Mouse (Mus musculus): ENCODE measurements around the gene Dgkh. TPM values are rescaled to one million over a fixed set of nuclear protein-coding genes. Genes with fewer than 3 reads are reported as not detected.
"Not testable (repeated sequence)": the region's sequence is repeated elsewhere in the genome, so short reads cannot be mapped to it uniquely, and the experiment has no call there.

The Dgkh gene
- total and polyA plus RNA-seq, 2 experiments from 2014 or later = 2.7 to 16.2 TPM

DNA sequence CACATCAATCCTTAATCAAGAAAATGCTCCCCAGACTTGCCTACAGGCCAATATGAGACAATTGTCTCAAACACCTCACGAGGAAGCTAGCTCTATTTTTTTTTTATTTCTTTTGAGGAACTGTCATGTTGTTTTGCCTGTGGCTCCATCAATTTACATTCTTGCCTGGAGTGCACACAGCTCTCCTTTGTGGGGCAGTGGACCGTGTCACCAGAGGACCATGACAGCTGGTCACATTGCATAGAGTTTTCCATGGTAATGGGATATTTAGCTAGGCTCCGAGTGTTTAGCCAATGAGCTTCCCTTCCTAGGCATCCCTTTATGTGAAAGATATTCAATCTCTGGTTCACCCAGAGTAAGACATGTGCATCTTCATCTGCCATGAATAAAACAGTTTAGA is 26.9 kb upstream of the Dgkh start:
- H3K27ac ChIP-seq (ENCODE audit: low read depth, low read length) = no peak overlapping the region
- no peak overlapping the region for H3K4me3 ChIP-seq (ENCODE audit: low read depth, low read length)
- no peak overlapping the region for H3K4me2 ChIP-seq (ENCODE audit: low read depth)
- no peak overlapping the region for H3K9ac ChIP-seq
- no peaks in the 10 kb centered on the region for H3K27me3 ChIP-seq (ENCODE audit: insufficient read depth, low read length)
- no peak for TF ChIP-seq CTCF (IDR thresholded peaks at IDR 0.05; ENCODE audit: low read depth)
- H3K4me1 ChIP-seq (ENCODE audit: insufficient read depth) = no peaks in the 10 kb centered on the region
- H3K36me3 ChIP-seq (ENCODE audit: insufficient read depth) = no peaks in the 10 kb centered on the region
- DNase-seq = no peak
- no peaks in the 10 kb centered on the region for H3K9me3 ChIP-seq (ENCODE audit: low read length)
- 21% methylated on average over 3 of the region's 3 CpGs for WGBS
- ATAC-seq = no peak

DNA sequence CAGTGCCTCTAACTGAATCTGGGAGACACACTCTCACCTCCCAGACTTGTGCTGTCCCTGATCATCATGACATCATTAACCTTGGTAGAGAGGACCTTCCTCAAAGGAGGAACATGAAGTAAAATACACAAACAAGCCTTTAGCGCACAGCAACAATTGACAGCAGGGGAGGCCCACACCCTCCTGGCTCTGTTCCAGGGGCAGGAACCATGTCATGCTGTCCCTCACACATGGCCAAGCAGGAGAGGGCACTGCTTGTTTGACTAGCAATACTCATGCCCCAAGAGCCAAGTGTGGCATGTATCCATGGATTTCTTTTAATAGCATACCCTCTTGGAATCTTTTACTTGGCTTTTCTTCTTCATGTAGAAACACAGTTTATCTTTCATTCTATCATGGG is 22.7 kb upstream of the Dgkh start:
- no peak for ATAC-seq
- Histone ChIP-seq H3K4me1 (ENCODE audit: insufficient read depth) (no peaks in the 10 kb centered on the region), H3K4me2 (ENCODE audit: low read depth) (no peak overlapping the region), H3K9me3 (ENCODE audit: low read length) (no peaks in the 10 kb centered on the region), H3K27ac (ENCODE audit: low read depth, low read length) (no peak overlapping the region), H3K36me3 (ENCODE audit: insufficient read depth) (no peaks in the 10 kb centered on the region), H3K4me3 (ENCODE audit: low read depth, low read length) (no peak overlapping the region), H3K9ac (no peak overlapping the region), H3K27me3 (ENCODE audit: insufficient read depth, low read length) (no peaks in the 10 kb centered on the region)
- TF ChIP-seq CTCF (IDR thresholded peaks at IDR 0.05; ENCODE audit: low read depth) = no peak
- no peak for DNase-seq
- 81% methylated on average over 1 of the region's 1 CpGs for WGBS

DNA sequence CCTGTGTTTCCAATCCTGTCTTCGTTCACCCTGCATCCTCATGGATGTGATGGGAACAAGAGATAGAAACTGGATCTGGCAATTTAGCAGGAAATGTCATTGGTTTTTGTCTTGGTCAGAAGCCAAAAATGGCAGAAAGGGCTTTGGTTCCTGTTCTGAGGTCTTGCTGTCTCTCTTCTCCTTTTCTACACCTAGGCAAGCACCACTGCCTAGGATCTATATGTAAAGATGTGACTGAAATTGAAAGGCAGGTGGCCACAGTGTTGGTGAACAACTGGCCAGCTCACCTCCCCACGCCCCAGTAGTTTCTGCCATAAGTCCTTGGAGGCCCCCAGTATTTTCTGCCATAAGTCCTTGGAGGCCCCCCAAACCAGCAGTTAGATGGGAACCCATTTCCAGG is 16.1 kb upstream of the Dgkh start:
- 94% methylated on average over 2 of the region's 2 CpGs for WGBS
- H3K36me3 ChIP-seq (ENCODE audit: insufficient read depth) = no peaks in the 10 kb centered on the region
- no peak overlapping the region for H3K4me3 ChIP-seq (ENCODE audit: low read depth, low read length)
- no peaks in the 10 kb centered on the region for H3K27me3 ChIP-seq (ENCODE audit: insufficient read depth, low read length)
- H3K4me2 ChIP-seq (ENCODE audit: low read depth) = no peak overlapping the region
- no peak overlapping the region for H3K27ac ChIP-seq (ENCODE audit: low read depth, low read length)
- no peak for DNase-seq
- no peaks in the 10 kb centered on the region for H3K4me1 ChIP-seq (ENCODE audit: insufficient read depth)
- no peak for ATAC-seq
- no peak for TF ChIP-seq CTCF (IDR thresholded peaks at IDR 0.05; ENCODE audit: low read depth)
- H3K9ac ChIP-seq = no peak overlapping the region
- no peaks in the 10 kb centered on the region for H3K9me3 ChIP-seq (ENCODE audit: low read length)

DNA sequence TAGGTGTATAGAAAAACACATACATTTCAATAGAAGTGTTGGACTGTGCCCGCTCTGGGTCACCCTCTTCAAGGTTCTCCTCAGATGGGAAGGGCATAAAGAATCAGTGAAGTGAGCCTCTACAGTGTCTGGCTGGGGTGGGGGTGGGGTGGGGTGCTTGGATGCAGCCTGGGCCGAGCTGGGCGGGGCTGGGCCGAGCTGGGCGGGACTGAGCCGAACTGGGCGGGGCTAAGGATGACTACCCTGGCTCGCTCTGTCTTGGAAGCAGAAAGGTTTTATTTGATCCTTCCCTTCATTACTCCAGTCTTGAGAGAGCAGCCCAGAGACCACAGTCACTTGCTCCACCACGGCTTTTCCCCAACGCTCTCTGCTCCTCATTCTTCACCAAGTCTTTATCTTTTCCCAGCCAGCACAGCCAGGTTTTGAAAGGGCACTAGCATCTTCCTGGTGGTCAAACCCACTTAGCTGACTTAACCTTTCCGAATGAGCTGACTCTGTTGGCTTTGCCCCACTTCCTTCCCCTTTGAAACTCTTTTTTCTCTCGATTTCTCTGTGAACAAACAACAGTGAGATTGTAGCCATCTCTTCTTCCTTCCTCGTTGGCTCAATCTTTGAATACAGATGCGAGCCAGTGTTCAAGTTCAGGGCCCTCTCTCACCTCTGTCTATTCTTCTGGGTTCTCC is 15.5 kb upstream of the Dgkh start:
- no peaks in the 10 kb centered on the region for H3K9me3 ChIP-seq (ENCODE audit: low read length)
- H3K9ac ChIP-seq = no peak overlapping the region
- H3K4me2 ChIP-seq (ENCODE audit: low read depth) = no peak overlapping the region
- H3K27ac ChIP-seq (ENCODE audit: low read depth, low read length) = no peak overlapping the region
- no peak overlapping the region for H3K4me3 ChIP-seq (ENCODE audit: low read depth, low read length)
- no peak for DNase-seq
- ATAC-seq = no peak
- no peak for TF ChIP-seq CTCF (IDR thresholded peaks at IDR 0.05; ENCODE audit: low read depth)
- WGBS = 58% methylated on average over 14 of the region's 14 CpGs
- no peaks in the 10 kb centered on the region for H3K4me1 ChIP-seq (ENCODE audit: insufficient read depth)
- H3K36me3 ChIP-seq (ENCODE audit: insufficient read depth) = no peaks in the 10 kb centered on the region
- H3K27me3 ChIP-seq (ENCODE audit: insufficient read depth, low read length) = no peaks in the 10 kb centered on the region

DNA sequence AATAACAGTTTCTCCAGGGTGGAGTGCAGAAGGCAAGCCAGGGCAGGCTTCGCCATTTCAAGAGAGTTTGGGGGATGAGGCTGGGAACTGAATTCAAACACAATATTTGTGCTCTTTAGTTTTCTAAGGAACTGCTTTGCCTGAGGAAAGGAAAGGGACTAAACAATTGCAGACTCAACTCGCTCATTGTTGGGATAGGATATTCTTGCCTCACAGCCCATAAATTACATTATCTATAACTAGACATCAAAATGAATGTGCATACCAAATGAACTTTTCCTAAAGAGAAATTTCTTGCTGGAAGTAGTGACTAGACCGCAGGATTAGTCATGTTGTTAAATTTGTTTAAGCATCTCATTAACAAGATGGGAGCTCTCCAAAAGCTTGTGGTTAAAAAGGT is 14.9 kb upstream of the Dgkh start:
- Histone ChIP-seq H3K4me2 (ENCODE audit: low read depth) (no peak overlapping the region), H3K36me3 (ENCODE audit: insufficient read depth) (no peaks in the 10 kb centered on the region), H3K9me3 (ENCODE audit: low read length) (no peaks in the 10 kb centered on the region), H3K27ac (ENCODE audit: low read depth, low read length) (no peak overlapping the region), H3K9ac (no peak overlapping the region), H3K4me1 (ENCODE audit: insufficient read depth) (no peaks in the 10 kb centered on the region), H3K27me3 (ENCODE audit: insufficient read depth, low read length) (no peaks in the 10 kb centered on the region), H3K4me3 (ENCODE audit: low read depth, low read length) (no peak overlapping the region)
- WGBS = 75% methylated on average over 3 of the region's 3 CpGs
- ATAC-seq (no peak), DNase-seq (no peak)
- no peak for TF ChIP-seq CTCF (IDR thresholded peaks at IDR 0.05; ENCODE audit: low read depth)

DNA sequence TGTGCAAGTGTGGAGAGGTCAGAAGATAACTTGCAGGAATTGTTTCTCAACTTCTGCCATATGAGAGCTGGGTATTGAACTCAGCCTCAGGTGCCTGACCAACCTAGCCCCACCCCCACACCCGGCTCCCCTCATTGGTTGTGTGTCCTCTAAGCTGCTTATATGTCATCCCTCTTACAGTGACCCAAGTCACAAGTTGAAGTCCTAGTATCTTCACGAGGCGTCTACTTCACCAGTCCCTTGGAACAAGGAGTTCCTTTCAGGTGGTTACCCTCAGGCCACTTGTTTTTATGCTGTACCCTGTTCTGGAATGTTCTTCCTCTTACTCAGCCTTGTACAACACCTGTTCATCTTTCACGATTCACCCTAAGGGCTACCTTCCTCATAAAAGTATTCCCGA is 2.0 kb upstream of the Dgkh start:
- ATAC-seq = no peak
- Histone ChIP-seq H3K27ac (ENCODE audit: low read depth, low read length) (no peak overlapping the region), H3K4me3 (ENCODE audit: low read depth, low read length) (no peak overlapping the region), H3K27me3 (ENCODE audit: insufficient read depth, low read length) (no peaks in the 10 kb centered on the region), H3K4me2 (ENCODE audit: low read depth) (no peak overlapping the region), H3K9me3 (ENCODE audit: low read length) (no peaks in the 10 kb centered on the region), H3K9ac (no peak overlapping the region), H3K4me1 (ENCODE audit: insufficient read depth) (peaks cover 12% of the 10 kb centered on the region), H3K36me3 (ENCODE audit: insufficient read depth) (no peaks in the 10 kb centered on the region)
- 66% methylated on average over 5 of the region's 5 CpGs for WGBS
- TF ChIP-seq CTCF (IDR thresholded peaks at IDR 0.05; ENCODE audit: low read depth) = no peak
- no peak for DNase-seq

DNA sequence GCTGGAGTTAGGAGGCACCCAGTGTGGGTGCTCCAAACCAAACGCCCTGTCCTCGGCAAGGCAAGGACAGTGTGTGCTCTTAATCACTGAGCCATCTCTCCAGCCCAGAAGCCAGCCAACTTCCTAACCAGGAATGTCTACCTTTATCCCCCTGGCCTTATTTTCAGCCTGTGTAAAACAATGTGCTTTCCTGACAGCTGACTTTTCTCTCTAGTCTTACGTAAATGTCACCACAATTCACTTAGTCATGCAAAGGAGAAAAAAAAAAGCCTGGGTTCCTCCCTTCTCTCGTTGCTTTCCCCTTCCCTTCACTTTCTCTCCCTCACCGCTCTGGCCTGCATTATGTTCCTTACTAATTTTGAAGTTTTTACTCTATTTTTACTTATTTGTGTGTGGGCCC is 1.6 kb upstream of the Dgkh start:
- not testable (repeated sequence) for H3K27ac ChIP-seq (ENCODE audit: low read depth, low read length); H3K9ac ChIP-seq; H3K27me3 ChIP-seq (ENCODE audit: insufficient read depth, low read length); ATAC-seq; H3K36me3 ChIP-seq (ENCODE audit: insufficient read depth); H3K4me2 ChIP-seq (ENCODE audit: low read depth); H3K4me3 ChIP-seq (ENCODE audit: low read depth, low read length); DNase-seq; H3K9me3 ChIP-seq (ENCODE audit: low read length)
- 45% methylated on average over 5 of the region's 5 CpGs for WGBS
- peaks cover 16% of the 10 kb centered on the region for H3K4me1 ChIP-seq (ENCODE audit: insufficient read depth)

Measured in forebrain, postnatal 0 days (tissue).